Mouse (Mus musculus) C2C12 (cell line): ENCODE results near the gene Tssk3. TPM values are rescaled to one million over a fixed set of nuclear protein-coding genes. Genes with fewer than 3 reads are reported as not detected.

ENCODE experiments used
- H3K27me3 ChIP-seq: one replicate; pipeline ENCODE4 v1.6.1; 2011; ENCODE audit not compliant: control insufficient read depth, insufficient read depth, insufficient read length
- H3K36me3 ChIP-seq: one replicate; pipeline ENCODE4 v1.6.1; 2011; ENCODE audit not compliant: control insufficient read depth, insufficient read depth
- H3K4me3 ChIP-seq: one replicate; pipeline ENCODE4 v1.5.1; 2011; ENCODE audit warnings: mild to moderate bottlenecking, control low read depth; ENCODE audit not compliant: poor library complexity, insufficient read depth, severe bottlenecking
- H3K79me2 ChIP-seq: one replicate; pipeline ENCODE4 v1.6.1; 2011; ENCODE audit not compliant: control insufficient read depth, insufficient read depth
- H3K79me3 ChIP-seq: one replicate; pipeline ENCODE4 v1.6.1; 2011; ENCODE audit warnings: low read depth, control low read depth
- H3ac ChIP-seq: one replicate; pipeline ENCODE3; 2011; ENCODE audit warnings: low read depth; ENCODE audit not compliant: control insufficient read depth, insufficient read length
- CEBPB ChIP-seq: IDR thresholded peaks from one replicate; pipeline ENCODE4 v1.6.1; 2011; ENCODE audit warnings: low read depth, mild to moderate bottlenecking, control low read depth, moderate library complexity
- CTCF ChIP-seq: IDR thresholded peaks from one replicate; pipeline ENCODE4 v1.5.1; 2011; ENCODE audit not compliant: control insufficient read depth, insufficient read depth, insufficient read length
- FOSL1 ChIP-seq: IDR thresholded peaks from one replicate; pipeline ENCODE4 v1.8.0; 2011; ENCODE audit warnings: mild to moderate bottlenecking, low read length; ENCODE audit not compliant: poor library complexity, insufficient read depth, severe bottlenecking
- MAX ChIP-seq: IDR thresholded peaks from one replicate; pipeline ENCODE4 v1.6.1; 2011; ENCODE audit warnings: mild to moderate bottlenecking, control low read depth
- MYOD1 ChIP-seq: IDR thresholded peaks from one replicate; pipeline ENCODE4 v1.6.1; 2011; ENCODE audit warnings: low read depth; ENCODE audit not compliant: control insufficient read depth, insufficient read length
- MYOG ChIP-seq: IDR thresholded peaks from one replicate; pipeline ENCODE4 v1.6.1; 2011; ENCODE audit not compliant: control insufficient read depth, insufficient read length; ENCODE audit errors: extremely low read depth
- USF1 ChIP-seq: IDR thresholded peaks from one replicate; pipeline ENCODE4 v1.6.1; 2011; ENCODE audit warnings: low read depth, mild to moderate bottlenecking, control low read depth, moderate library complexity
- polyA plus RNA-seq: library from polyadenylated mRNA; unstranded; fragments of >200 nt; fragmentation: generic; extraction: Trizol; gene quantifications from one replicate; pipeline ENCODE4 v1.2.1, GENCODE M21; 2012; ENCODE audit warnings: missing spikeins

Tssk3 gene
- polyA plus RNA-seq, 1 experiment, result not detected

DNA sequence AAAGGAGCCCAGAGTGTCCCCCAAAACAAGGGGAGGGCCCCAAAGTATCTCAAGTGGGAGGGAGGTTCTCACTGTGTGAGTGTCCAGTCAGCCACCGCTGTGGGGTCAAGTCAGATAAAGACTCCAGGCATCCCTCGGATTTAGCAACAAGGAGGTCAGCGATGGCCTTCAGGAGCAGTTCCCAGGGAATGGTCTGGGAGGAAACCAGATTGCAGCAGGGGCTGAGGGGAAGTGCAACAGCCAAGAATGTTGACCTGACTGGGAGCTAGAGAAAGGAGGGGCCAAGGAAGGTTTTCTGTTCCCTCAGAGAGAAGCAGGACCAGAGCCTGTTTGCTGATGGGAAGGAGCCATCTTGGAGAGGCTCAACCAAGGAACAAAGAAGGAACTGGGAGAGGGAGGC lies 8.1 kb upstream of the Tssk3 start:
- Histone ChIP-seq H3K4me3 (no peak overlapping the region), H3K79me2 (no peaks in the 10 kb centered on the region)
- TF ChIP-seq MYOD1 (no peak), MYOG (no peak), USF1 (no peak), CTCF (no peak), MAX (no peak), FOSL1 (no peak), CEBPB (no peak)

DNA sequence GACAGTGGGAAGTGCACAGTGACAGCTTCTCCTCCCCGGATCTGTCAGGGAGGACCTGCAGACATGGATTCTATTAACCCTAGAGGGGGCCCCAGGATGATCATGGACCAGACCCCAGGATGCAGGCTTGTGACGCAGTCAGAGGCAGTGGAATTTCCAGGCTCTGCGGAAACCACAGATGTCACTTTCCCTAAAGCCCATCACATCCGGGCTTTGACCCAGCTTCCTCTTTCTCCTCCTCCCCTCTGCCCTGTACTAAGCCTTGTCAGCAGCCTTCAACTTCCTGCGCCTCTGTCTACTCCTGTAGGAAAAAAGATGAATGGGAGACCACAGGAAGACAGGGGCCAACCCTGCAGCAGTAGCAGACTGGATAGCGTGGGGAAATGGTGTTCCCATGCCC lies 5.8 kb upstream of the Tssk3 start:
- no peaks in the 10 kb centered on the region for H3K79me3 ChIP-seq
- TF ChIP-seq MYOG (no peak), USF1 (no peak), FOSL1 (no peak), CTCF (no peak), CEBPB (no peak), MAX (no peak), MYOD1 (no peak)
- H3K4me3 ChIP-seq, result no peak overlapping the region
- no peaks in the 10 kb centered on the region for H3K79me2 ChIP-seq
- no peak overlapping the region for H3ac ChIP-seq
- peaks cover 6% of the 10 kb centered on the region for H3K27me3 ChIP-seq
- no peaks in the 10 kb centered on the region for H3K36me3 ChIP-seq

More for the DNA sequence above, 8.1 kb upstream of the Tssk3 start:
- no peaks in the 10 kb centered on the region for H3K79me3 ChIP-seq
- H3K27me3 ChIP-seq, result peaks cover 4% of the 10 kb centered on the region
- H3K36me3 ChIP-seq, result no peaks in the 10 kb centered on the region
- no peak overlapping the region for H3ac ChIP-seq

DNA sequence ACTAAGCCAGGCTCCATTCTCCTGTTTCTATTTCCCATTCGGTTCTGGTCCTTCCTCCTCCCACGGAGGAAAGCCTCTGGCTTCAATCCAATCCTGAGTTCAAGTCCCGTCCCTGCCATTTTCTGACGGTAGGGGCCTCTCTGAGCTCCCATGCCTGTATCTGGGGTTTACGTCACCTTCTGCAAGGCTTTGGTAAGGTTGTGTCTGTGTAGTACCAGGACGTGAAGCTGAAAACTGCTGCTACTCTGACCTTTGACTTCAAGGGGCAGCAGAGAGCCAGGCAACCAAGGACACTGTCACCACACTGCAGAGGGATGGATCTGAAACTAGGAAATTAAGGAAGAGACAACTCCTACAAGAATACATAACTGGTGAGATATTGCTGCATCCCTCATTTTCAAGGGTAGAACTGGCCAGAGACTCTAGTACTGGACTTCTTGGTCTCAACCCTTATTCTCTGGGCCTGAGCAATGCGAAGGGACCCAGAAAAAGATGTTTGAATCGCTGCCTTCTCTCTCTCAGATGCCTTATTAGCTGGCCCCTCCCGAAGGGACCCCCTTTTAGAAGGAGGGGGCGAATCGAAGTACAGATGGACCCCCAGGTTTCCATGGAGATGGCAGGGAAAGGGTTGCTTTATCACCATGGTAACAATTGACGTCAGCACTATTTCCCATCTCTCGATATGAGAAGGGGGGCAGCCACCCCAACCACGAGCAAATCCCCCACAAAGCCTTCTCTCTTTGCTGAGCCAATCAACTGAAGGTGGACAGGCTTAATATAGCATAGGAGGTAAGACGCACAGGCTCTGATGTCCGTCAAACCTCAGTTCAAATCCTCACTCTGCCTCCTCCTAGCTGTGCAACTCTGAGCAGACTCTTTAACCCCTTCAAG lies 5.1 kb upstream of the Tssk3 start:
- H3K36me3 ChIP-seq, result no peaks in the 10 kb centered on the region
- H3ac ChIP-seq, result no peak overlapping the region
- no peak overlapping the region for H3K4me3 ChIP-seq
- peaks cover 7% of the 10 kb centered on the region for H3K27me3 ChIP-seq
- H3K79me2 ChIP-seq, result no peaks in the 10 kb centered on the region
- TF ChIP-seq MAX (no peak), CTCF (no peak), MYOD1 (no peak), MYOG (no peak), USF1 (no peak)
- no peaks in the 10 kb centered on the region for H3K79me3 ChIP-seq

DNA sequence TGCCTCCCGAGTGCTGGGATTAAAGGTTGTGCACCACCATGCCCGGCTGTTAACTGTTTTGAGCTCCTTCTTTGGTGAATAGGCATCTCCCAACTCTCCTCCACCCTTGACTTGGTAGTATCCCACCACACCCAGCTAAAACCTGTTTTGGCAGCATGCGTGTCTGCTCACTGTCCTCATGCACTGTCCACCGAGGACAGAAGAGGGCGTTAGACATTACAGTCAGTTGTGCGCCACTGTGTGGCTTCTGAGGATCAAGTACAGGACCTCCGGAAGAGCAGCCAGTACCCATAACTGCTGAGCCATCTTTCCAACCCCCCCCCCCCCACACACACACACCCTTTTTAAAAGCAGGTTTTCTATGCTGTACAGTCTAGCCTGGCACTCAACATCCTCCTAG lies 3.9 kb upstream of the Tssk3 start:
- Histone ChIP-seq H3K36me3 (no peaks in the 10 kb centered on the region), H3K79me2 (no peaks in the 10 kb centered on the region), H3K79me3 (no peaks in the 10 kb centered on the region), H3ac (no peak overlapping the region), H3K27me3 (peaks cover 7% of the 10 kb centered on the region), H3K4me3 (no peak overlapping the region)
- no peak for TF ChIP-seq FOSL1
- TF ChIP-seq CTCF, result no peak
- no peak for TF ChIP-seq MYOG
- TF ChIP-seq MYOD1, result no peak
- TF ChIP-seq CEBPB, result no peak
- no peak for TF ChIP-seq USF1
- no peak for TF ChIP-seq MAX

DNA sequence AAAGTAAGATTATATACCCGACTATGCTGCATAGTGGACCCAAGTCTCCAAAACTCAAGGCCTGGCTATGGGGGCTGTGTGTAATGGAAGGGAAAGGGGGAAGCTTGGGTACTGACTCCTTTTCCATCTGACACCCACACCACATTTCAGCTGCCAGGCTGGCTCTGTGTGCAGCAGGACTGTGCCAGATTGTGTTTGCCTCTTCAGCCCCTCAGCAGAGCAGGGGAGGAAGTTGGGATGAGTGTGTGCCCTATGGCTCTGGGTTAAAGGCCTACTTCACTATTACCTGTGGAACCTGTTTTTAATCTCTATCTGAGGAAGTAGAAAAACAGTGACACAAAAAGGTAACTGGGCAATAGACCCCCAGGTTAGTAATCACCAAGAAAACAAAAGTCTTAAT lies 9.7 kb downstream of the Tssk3 start:
- H3K36me3 ChIP-seq, result peaks cover 15% of the 10 kb centered on the region
- TF ChIP-seq FOSL1, result no peak
- TF ChIP-seq CEBPB, result no peak
- TF ChIP-seq USF1, result no peak
- no peak for TF ChIP-seq MYOG
- no peaks in the 10 kb centered on the region for H3K79me3 ChIP-seq
- H3ac ChIP-seq, result no peak overlapping the region
- no peaks in the 10 kb centered on the region for H3K27me3 ChIP-seq
- no peaks in the 10 kb centered on the region for H3K79me2 ChIP-seq
- no peak overlapping the region for H3K4me3 ChIP-seq

DNA sequence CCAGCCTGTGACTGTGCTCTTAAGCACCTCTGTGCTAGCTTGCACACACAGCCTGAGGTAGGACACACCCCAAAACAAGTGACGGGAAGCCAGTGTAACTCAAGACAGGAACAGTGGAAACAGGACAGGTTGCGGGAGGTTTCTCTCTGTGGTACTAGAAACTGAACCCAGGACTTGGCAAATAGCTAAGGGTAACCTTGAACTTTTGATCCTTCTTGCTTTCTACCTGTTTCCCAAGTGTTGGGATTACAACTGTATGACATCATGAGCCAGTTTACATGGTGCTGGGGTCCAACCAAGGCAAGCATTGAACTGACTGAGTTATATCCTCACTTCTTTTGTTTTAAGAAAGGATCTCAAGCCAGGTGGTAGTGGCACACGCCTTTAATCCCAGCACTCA lies 11.0 kb downstream of the Tssk3 start:
- H3ac ChIP-seq, result no peak overlapping the region
- no peak for TF ChIP-seq CTCF
- no peak for TF ChIP-seq FOSL1
- no peak for TF ChIP-seq MYOG
- TF ChIP-seq MAX, result no peak
- TF ChIP-seq USF1, result no peak
- peaks cover 11% of the 10 kb centered on the region for H3K36me3 ChIP-seq
- no peak overlapping the region for H3K4me3 ChIP-seq
- no peaks in the 10 kb centered on the region for H3K79me3 ChIP-seq
- no peaks in the 10 kb centered on the region for H3K79me2 ChIP-seq
- no peaks in the 10 kb centered on the region for H3K27me3 ChIP-seq

DNA sequence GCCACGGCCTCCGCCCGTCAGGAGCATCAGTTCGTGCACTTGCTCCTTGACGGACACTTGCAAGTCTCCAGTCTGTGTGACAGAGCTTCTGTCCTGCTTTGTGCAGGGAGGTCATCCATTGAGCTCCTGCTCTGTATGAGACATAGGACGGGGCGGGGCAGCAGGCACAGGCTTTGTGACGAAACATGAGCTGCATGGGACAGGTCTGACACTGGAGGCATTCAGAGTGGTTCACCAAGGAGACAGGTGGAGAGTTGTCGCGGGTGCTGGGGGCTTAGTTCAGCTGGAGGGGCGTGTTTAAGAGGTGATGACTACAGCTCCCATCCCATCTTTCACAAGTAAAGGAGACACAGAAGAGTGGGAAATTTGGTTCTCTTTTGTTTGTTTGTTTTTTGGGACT lies 14.8 kb downstream of the Tssk3 start:
- no peak for TF ChIP-seq FOSL1
- TF ChIP-seq CEBPB, result no peak
- no peak for TF ChIP-seq USF1
- TF ChIP-seq MAX, result no peak
- no peak for TF ChIP-seq MYOD1
- no peak for TF ChIP-seq CTCF
- no peak for TF ChIP-seq MYOG
- Histone ChIP-seq H3ac (no peak overlapping the region), H3K27me3 (no peaks in the 10 kb centered on the region), H3K4me3 (no peak overlapping the region), H3K36me3 (peaks cover 24% of the 10 kb centered on the region), H3K79me3 (no peaks in the 10 kb centered on the region), H3K79me2 (no peaks in the 10 kb centered on the region)
